Mouse (Mus musculus): ENCODE results near the gene Ube2n. TPM values are rescaled to one million over a fixed set of nuclear protein-coding genes. Genes with fewer than 3 reads are reported as not detected.

Gene Ube2n
- total RNA-seq, 2 experiments from 2014 or later, result 184 to 202 TPM

DNA sequence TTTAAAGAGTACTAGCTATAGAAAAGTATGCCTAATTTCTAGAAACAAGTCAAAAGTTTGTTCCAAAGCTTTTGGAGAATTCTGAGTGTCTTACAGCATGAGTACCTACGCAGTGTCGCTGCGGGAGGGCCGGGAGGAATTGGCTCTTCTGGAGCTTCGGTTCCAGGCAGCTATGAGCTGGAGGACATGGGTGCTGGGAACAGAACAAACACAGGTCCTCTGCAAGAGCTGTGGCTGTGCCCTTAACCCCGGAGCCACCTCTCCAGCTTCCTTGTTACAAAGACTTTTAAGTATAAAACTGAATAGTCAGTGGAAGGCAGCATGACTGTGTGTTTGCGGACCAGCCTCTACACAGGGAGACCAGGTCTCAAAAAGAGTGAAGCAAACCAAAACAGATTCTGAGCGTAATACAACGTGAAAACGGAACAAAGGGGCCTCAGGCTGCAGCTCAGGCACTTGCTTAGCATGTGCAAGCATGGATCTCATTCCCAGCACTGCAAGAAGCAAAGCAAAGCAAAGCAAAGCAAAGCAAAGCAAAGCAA lies 61.0 kb downstream of the Ube2n start:
- no peak for DNase-seq (ENCODE audit: low spot score in 2 of 2)
- intact Hi-C loops (cut with DNase I), result no loop called here

- intact Hi-C loops (cut with DNase I), result no loop called here
Measured at GRCm38 (mm10) chr10:95576876-95577566, 62.1 kb downstream of the Ube2n start.

GRCm38 (mm10) chr10:95577567-95577950 lies 62.6 kb downstream of the Ube2n start:
- intact Hi-C loops (cut with DNase I), result no loop called here
- no peak for DNase-seq (ENCODE audit: low spot score in 2 of 2)

More at GRCm38 (mm10) chr10:95576876-95577566, 62.1 kb downstream of the Ube2n start:
- DNase-seq (ENCODE audit: low spot score in 2 of 2), result no peak

DNA sequence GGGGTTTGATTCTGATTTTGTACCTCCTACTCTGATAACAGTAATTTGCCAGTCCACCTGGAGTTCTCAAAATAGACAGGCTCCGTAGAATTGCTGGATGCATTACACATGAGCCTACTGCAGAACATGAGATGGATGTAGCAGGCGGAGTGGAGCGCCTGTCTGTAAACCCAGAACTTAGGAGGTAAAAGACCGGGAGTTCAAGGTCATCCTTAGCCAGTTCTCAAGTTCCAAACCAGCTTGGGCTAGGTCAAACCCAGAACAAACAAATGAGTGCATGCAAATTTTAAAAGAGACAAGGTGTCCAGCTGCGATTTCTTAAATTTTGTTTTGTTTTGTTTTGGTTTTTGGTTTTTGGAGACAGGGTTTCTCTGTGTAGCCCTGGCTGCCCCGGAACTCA lies 70.6 kb downstream of the Ube2n start:
- intact Hi-C loops (cut with DNase I), result no loop called here
- DNase-seq (ENCODE audit: low spot score in 2 of 2), result no peak

DNA sequence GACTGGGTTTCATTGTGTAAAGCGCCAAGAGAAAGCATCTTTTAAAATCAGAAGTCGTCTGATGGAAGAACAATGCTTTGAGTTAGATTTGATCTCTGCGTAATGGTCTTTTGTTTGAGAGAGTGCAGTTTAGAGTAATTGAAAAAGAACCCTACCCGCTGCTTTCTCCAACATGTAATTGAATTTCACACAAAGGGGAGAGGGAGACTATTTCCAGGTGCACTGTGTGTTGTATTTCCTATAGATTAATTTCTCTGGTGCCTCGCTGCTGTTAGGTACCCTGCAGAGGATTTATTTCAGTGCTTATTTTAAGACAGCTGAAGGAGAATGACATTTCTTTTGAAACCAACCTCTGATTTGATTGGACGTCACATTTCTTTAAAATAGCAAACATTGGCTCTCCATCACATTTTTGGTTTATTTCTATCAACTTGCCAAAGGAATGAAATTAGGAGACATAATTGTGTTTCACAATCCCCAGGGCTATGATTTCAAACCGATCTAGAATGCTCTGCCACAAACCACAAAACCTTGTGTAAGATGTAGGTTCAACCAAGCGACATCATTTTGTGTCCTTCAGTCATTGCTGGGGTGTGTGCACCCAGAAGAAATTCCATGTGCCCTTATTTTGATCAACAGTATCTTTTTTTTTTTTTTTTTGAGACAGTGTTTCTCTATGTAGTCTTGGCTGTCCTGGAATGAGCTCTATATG lies 72.7 kb downstream of the Ube2n start:
- intact Hi-C loops (cut with DNase I), result no loop called here
- no peak for DNase-seq (ENCODE audit: low spot score in 2 of 2)

GRCm38 (mm10) chr10:95589196-95589595 lies 74.3 kb downstream of the Ube2n start:
- DNase-seq (ENCODE audit: low spot score in 2 of 2), result no peak
- intact Hi-C loops (cut with DNase I), result no loop called here

DNA sequence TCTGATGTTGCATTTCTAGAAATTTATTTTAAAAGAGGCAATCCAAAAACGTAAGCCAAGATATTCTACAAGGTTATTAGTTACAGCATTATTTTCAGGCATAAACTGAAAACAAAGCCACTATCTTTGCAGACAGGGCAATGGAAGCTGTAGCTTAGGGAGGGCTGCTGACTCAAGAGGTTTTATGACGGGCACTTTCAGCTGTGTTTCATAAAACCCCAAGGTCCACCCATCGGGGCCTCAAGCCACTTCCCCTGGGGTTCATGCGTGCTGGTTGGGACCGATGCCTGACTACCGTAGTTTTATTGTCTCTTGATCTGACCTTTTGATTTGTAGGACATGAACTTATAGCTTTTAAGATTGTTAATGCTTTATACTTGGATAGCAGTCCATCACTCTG lies 75.3 kb downstream of the Ube2n start:
- intact Hi-C loops (cut with DNase I), result no loop called here
- no peak for DNase-seq (ENCODE audit: low spot score in 2 of 2)

DNA sequence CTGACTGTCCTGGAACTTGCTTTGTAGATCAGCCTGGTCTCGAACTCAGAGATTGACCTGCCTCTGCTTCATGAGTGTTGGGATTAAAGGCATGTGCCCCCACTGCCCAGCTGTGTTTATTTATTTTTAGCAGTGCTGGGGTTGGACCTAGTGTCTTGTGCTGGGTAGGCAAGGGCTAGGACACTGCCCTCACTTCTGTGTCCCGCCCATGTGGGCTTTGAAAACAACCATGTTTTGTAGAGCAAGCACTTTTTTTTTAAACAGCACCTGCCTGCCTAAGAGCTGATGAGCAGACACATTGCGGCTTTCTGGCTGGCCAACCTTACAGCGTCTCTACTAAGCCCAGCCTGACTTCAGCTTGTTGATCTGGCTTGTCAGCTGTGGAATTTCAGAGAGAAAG lies 76.3 kb downstream of the Ube2n start:
- intact Hi-C loops (cut with DNase I), result no loop called here
- no peak for DNase-seq (ENCODE audit: low spot score in 2 of 2)

DNA sequence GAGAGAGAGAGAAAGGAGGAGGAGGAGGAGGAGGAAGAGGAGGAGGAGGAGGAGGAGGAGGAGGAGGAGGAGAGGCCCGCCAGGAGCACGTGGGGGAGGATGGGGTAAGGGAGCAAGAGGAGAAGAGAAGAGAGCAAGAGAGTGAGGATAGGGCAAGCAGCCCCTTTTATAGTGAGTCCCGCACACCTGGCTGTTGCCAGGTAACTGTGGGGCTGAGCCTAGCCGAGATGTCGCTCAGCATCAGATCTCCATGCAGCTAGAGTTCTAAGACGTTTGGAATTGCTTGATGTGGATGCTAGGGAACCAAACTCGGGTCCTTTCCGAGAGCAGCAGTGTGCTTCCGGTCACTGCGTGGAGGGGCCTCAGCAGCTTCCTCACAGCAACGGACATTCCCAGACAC lies 79.5 kb downstream of the Ube2n start:
- intact Hi-C loops (cut with DNase I), result no loop called here
- no peak for DNase-seq (ENCODE audit: low spot score in 2 of 2)

Small RNA genes within 50 kb of the gene (microRNA-seq; reads per million reads assigned to microRNA genes)
- 7.4 to 14.4 reads per million in 2 experiments for gene Mir3058

Other genes with a start within 250 kb of the Ube2n start
- 1 to 10 TPM; 4.1 to 5.7 TPM for gene Cradd, start 191.0 kb upstream of the Ube2n start, total RNA-seq (2021)
- 10 to 100 TPM; 24.3 to 29.9 TPM for gene Socs2, start 98.0 kb upstream of the Ube2n start, total RNA-seq (2021)
- gene Mrpl42, start 13.2 kb upstream of the Ube2n start, total RNA-seq (2021), result 10 to 100 TPM; 67.1 to 72.1 TPM
- gene Nudt4, start 49.0 kb downstream of the Ube2n start, total RNA-seq (2021), result 100 to 1,000 TPM; 146 to 170 TPM
- gene Anapc15-ps, start 158.3 kb downstream of the Ube2n start, total RNA-seq (2021), result not detected